Mouse (Mus musculus): ENCODE data around the gene Ssh2.

The Ssh2 gene

DNA sequence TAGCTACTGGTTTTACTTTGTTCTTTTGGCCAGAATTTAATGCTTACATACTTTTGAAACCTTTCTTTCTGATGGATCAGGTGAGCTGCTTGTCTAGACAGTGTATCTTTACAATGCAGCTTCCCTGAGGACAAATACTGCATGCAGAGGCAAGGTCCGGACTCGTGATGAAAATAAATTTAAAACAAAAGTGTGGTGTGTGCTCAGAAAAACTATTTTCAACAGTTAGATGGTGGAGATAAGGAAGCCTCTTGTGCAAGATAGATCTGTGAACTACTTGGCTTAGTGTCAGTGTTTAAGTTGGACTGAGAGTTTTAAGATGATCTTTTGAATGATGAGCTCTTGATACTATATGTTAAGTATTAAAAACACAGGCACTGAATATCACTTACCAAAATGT is 186.4 kb downstream of the Ssh2 start:
- DNase-seq (ENCODE audit: low read depth, low spot score) = no peak

DNA sequence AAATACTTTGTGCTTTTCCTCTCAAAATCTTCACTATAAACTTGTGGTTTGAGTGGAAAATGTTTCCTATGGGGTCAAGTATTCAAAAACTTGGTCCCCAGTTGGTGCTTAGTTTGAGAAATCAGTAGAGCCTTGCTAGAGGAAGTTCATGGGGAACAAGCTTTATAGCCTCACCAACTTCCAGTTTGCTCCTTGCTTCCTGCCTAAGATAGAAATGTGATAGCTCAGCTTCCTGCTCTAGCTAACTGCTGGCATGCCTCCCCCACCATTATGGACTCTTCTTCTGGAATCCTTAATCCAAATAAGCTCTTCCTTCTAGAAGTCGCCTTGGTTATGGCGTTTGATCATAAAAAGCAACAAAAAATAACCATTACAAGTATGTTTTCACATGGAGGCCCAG is 190.2 kb downstream of the Ssh2 start:
- no peak for DNase-seq (ENCODE audit: low read depth, low spot score)

DNA sequence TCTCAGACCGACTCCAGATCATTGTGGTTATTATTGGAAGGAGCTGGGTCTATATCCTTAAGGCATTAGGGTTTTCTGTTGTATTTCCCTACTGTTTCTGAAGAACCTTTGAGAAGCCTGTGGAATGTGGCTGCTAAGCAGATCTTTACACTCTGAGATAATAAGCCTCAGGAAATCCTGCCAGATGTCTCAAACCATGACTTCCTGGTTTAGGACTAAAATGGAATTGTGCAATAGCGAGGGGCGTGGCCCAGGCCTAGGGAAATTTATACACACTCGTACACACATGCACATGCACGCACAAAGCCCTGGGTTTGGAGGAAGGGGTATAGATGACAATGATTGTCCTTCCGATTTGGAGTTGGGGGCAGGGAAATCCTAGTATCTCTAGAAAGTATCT is 193.8 kb downstream of the Ssh2 start:
- DNase-seq (ENCODE audit: low read depth, low spot score) = no peak

DNA sequence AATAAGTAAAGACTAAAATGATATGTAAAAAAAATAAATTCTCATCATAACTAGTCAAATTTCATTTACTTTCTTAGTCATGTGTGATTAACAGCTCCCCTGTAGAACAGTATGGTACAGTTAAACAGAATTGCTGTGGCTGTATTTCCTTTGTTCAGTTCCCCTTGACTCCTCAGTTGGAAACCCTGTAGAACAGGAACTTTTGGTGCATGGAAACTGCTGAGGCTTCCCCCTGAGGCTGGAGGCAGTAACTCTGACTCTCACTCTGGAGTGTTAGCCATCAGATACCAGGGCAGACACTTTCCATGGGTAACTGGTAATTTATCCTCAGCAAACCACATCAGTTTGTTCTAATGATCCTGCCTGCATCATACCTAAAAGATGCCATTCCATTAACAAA is 195.2 kb downstream of the Ssh2 start:
- no peak for DNase-seq (ENCODE audit: low read depth, low spot score)

DNA sequence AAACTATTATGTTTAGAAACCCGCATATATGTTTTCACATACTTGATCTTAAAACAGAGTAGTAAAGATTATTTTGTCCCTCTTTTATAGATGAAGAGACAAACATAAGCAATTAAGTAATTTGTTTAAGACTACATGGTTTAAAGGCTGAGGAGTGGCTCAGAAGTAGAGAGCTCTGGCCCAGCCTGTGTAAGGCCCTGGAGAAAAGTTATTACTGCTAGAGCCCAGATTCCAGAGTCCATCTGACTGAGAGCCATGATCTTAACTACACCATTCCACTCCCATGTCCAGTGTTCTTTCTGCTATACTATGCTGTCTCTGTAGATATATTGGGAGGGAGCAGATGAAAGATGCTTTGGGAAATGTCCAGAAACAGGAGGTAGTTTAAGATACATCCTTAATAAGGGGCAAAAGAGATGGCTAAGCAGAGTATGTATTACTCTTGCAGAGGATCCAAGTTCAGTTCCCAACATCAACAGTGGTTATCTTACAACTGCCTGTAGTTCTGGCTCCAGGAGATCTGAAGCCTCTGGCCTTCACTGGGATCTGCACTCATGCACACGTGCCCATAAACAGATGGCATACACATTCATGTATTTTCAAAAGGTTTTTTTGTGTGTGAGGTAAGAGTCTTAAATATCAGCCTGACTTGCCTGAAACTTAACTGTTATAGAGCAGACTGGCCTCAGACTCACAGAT is 198.2 kb downstream of the Ssh2 start:
- no peak for DNase-seq (ENCODE audit: low read depth, low spot score)

DNA sequence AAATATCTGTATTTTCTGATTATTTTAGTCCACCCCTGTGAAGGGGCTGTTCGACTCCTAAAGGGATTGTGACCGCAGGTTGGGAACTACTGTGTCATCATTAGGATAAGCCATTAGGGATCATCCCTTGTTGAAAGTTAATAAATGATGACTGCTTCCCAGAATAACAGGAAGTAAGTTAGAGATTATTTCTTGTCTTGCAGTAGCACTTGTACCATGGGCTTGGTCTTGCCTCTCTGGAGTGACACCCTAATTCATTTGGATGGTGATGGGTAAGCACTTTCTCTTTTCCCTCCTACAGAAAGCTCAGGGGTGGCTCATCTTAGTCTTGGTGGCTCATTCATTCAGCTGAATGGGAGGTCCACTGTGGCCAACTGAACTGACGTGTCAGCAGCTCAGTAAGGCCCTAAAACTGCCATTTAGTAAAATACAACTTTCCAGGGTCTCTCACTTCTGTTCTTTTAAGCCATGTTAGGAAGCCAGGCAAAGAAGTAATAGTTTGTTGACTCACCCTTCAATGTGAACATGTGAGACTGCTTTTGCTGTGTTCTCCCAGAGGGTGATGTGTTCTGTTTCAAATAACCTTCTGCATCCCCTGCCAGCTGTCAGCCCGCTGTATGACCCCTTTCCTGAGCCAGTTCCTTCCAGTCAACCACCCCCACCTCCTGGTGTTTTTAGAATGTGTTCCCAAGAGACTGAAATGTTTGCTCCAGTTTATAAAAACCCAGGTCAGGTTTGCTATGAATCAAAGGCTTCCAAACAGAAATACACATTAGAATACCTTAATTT is 200.3 kb downstream of the Ssh2 start:
- no peak for DNase-seq (ENCODE audit: low read depth, low spot score)

DNA sequence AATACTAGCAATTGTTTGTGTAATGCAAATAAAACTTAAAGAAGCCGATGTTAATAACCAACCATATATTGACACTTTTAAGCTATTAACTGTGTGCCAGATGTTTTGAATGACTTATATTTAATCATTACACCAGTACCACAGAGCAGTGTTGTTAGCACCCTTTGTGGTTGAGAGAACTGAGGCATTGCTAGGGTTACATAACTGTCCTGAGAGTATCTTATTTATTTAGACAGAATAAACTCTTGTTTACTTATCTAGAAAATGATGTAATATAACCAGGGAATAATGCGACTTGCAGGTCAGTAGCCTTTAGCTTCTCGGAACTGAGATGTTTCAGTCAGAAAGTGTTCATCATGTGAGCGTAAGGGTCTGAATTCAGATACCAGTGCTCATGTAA is 201.9 kb downstream of the Ssh2 start:
- DNase-seq (ENCODE audit: low read depth, low spot score) = no peak

DNA sequence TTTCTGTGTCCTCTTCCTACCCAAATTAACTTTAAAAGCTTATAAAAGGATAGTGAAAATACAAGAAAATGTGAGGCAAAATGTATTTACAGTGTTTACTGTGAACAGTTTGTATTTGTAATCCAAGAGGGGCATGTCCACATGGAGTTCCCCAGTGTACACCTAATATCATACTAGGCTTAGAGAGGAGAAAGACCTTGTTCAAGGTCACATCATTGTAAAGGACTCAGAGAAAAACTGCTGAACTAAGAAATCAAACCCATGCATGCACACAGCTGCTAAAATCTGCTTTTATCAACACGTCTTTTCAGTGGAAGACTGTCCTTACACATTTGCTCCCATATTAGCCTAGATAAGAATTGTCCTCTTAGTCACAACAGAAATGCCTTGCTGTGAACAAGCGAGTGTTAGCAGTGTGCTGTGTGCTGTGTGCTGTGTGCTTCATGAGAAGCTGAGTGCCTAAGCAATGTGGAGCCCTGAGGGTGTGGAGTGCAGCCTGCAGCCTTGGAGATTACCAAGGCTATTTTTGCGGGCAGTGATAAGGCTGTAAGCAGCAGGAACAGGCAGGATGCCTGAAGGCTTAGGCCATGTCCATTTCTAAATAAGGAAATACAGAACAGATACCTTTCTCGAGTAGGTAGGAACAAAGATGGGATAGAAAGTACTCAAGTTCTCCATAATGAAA is 207.2 kb downstream of the Ssh2 start:
- DNase-seq (ENCODE audit: low read depth, low spot score) = no peak

DNA sequence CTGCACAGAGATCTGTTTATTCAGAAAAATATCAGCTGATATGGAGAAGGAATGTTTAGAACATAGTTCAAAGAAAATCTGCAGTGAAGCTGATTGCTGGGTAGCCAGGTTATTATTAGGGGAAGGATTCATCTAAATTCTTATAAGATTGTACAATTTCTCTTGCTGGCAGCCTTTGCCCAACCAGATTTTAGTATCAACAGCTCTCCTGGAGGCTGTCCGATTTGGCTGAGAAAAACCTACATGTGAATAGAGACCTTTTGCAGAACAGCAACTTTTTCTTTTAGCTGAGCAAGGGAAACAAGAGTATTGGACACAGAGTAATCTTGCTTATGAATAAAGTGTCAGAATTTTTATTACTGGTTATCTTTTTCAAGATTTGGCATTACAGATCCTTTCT is 212.4 kb downstream of the Ssh2 start:
- no peak for DNase-seq (ENCODE audit: low read depth, low spot score)

DNA sequence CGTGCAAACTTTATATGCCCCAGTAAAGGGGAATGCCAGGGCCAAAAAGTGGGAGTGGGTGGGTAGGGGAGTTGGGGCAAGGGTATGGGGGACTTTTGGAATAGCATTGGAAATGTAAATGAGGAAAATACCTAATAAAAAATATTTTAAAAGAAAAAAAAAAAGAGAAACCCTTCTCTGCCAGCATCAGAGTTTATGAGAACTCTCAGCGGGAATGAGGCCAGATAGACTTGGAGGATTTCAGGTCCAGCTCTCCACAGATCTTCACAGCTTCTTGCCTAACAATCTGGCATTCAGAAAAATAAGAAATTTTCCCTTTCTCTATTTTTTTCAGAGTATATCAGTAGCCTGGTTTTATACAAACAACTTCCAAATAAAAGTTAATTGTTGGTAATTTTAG is 220.9 kb downstream of the Ssh2 start:
- no peak for DNase-seq (ENCODE audit: low read depth, low spot score)

DNA sequence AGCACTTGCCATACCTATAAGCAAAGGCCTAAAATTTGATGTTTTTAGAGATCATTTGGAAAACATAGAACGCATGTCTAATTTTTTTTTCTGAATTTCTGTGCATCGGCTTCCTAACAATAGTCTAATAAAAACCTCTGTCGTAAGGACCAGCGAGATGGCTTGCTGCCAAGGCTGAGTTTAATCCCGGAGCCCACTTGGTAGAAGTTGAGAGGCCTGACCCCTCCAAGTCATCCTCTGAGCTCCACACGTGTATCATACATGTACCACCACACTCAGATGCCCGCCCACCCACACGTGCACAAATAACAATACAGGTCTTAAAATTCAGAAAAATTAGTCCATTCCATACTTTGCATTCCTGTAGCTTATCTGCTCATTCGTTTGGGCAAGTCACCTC is 224.0 kb downstream of the Ssh2 start:
- DNase-seq (ENCODE audit: low read depth, low spot score) = no peak

DNA sequence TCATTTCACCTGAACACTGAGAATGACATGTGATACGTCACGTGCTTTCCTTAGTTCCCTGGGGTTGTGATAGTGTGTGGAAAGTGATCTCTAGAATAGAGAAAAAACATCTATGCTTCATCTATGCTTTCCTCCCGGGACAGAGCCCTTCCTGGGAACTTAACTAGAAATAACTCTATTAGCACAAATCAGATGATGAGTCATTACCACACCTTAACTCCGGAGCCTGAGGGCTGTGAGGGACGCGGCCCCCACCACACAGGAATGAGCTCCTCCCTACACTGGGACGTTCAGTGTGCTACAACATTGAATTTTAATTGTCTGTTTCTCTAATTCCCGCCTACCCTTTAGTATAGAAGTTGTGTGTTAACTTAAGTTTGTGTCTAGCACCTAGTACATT is 224.9 kb downstream of the Ssh2 start:
- DNase-seq (ENCODE audit: low read depth, low spot score) = no peak

DNA sequence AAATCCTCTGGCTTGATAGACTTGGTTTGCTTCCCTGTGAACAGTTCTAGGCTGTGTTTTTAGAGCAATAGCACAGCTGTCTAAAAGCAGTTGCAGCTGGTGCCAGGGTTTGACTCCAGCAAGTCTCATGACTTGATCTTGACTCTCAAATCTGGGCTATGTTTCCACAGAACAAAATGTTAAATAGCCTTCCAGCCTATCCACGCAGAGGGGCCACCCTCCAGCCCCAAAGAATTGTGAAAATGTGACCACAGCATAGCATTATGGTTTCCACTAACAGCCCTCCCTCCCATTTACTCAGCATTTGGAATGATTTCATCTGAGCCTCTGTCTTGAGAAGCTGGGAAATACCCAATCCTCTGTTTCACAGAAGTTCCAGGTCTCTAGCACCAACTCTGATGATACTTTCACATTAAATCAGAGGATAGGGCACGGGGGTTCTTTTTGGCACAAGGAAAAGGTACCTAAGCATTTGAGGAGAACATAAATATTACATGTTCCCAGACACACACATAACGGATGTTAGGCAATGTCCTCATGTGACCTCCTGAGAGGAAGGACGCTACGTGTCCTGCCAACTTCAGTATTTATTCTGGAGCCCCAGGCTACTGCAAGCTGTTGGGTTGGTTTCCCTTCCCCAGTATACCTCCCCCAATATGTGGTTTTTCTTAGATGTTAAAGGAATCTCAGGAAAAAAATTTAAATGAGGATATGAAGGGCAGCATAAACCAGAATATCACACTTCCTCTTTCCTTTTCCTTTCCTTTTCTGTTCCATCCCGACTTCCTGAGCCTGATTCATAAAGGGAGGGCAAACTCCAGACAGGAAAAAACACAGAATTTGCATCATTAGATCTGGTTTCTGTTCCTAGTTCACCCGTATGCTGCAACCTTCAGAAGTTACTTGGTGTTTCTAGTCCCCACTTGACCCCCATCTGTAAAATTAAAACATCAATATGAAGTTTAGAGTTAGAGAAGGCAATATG is 226.4 kb downstream of the Ssh2 start:
- peak; percentile 53 for DNase-seq (ENCODE audit: low read depth, low spot score)

DNA sequence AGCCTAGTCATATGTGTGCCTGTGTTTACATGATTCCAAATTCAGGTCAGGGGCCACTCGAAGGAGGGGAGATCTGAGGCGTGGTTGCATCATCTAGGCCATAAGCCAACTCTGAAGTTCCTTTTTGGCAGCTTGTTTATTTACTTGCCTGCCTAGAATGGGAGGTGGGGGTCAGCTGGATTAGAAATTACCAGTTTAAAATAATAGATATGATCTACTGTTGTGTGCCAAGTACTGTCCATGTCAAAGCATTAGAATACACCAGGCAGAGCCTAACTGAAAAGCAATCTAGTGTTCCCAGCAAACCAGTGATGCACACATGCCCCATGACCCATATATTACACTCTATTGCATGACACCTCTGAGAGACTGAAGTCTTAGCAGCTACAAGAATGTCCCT is 228.9 kb downstream of the Ssh2 start:
- no peak for DNase-seq (ENCODE audit: low read depth, low spot score)

DNA sequence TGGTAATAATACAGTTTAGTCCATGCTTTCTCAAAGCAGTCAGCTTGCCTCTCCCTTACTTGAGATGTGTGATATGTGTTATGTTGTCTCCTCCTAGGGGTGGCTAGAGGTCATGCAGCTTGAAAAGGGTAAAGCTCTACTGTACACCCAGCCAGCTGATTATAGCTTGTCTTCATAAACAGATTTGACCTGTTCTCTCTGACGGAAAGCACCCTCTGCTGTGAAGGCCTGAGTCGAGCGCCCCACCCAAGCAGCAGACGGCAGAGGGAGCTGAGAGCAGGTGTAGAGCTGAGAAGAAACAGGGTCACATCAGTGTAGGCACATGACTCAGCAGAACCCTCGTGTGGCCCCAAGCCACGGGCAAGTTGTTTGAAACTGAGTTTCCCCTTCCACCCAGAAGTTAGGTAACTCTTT is 230.5 kb downstream of the Ssh2 start:
- peak; percentile 95 for DNase-seq (ENCODE audit: low read depth, low spot score)

DNA sequence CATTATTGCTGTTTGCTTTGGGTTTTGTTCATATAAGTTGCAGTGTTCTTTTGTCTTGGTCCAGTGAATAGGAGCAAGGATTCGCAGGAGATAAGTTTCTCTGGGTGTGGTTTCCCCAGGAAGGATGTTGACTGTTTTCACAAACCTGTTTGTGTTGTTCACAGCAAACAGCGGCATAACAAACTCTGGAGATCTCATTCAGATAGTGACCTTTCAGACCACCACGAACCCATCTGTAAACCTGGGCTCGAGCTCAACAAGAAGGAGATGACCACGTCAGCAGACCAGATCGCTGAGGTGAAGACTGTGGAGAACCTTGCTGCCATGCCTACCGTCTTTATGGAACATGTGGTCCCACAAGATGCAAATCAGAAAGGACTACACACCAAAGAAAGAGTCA is 233.1 kb downstream of the Ssh2 start:
- DNase-seq (ENCODE audit: low read depth, low spot score) = no peak

DNA sequence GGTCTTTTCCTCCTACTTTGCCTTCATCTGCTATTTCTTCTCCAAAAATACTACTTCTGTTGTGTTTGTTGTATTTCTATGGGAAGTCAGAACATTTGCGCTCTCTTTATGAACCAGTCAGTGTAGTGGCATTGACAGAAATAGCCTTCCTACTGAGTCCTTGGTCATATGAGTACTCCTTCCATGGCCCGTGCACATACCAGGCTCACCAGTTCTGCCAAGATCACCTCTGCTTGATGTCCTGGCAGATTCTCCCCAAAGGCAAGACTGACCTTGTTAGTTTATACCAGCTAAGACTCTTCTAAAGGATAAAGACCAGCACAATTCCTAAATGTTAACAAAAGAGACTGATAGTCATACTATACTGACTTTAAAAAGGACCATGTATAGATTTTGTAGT is 235.6 kb downstream of the Ssh2 start:
- no peak for DNase-seq (ENCODE audit: low read depth, low spot score)

DNA sequence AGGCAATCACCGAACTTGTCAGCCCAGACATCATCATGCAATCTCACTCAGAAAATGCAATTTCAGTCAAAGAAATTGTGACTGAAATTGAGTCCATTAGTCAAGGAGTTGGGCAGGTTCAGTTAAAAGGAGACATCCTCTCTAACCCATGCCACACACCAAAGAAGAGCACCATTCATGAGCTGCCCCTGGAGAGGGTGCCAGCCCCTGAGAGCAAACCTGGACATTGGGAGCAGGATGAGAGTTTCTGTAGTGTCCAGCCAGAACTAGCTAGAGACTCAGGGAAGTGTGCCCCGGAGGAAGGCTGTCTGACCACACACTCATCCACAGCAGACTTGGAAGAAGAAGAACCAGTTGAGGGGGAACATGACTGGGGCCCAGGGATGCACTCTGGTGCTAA is 237.3 kb downstream of the Ssh2 start:
- no peak for DNase-seq (ENCODE audit: low read depth, low spot score)

DNA sequence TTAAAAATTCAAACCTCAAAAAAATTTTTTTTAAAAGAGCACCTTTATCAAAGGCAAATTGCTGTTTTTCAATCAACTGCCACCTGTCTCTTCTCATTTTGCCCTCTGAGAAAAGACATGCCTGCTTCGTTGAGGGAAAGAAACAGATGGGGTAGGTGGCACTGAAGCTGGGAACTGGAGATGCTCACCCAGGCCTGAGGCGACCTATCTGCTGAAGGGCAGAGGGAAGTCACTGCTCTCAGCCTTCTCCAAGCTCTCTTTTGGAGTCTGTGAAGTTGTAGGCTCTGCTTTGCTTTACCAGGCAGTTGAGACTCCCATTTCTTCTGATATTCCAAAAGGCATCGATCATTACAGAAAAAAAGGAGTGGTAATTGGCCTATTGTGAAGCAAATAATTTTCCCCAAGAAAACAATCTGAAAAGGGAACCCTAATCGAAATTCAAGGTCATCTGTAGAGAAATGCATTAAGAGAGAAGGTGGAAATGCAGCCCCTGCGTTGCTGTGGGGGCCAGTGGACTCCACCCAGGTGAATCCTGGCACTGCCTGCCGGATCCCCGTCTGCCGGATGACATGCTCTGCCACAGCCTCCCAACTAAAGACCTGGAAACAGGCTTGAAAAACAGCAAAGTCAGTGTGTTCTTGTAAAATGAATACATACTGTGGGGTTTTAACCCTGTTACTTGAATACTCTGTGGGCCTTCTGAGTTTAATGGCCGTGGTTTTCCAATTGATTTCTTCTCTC is 239.9 kb downstream of the Ssh2 start:
- DNase-seq (ENCODE audit: low read depth, low spot score) = no peak

DNA sequence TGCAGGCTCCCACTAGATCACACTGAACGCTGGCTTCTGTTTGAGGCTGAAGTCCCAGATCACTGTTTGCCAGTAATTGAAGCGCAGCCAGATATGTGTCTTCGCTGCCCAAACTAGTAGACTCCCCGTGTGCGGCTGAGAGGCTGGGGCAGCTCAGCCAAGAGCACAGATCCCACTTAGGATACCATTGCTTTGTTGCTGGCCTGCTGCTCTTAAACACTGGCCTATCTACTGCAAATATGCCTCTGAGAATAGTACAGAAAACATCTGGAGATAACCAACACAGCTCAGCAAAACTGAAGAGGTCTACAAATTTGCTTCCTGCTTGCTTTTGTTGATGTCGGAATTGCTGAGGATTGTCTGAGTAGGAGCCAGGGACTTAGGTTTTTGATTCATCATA is 240.8 kb downstream of the Ssh2 start:
- DNase-seq (ENCODE audit: low read depth, low spot score) = peak; percentile 24

DNA sequence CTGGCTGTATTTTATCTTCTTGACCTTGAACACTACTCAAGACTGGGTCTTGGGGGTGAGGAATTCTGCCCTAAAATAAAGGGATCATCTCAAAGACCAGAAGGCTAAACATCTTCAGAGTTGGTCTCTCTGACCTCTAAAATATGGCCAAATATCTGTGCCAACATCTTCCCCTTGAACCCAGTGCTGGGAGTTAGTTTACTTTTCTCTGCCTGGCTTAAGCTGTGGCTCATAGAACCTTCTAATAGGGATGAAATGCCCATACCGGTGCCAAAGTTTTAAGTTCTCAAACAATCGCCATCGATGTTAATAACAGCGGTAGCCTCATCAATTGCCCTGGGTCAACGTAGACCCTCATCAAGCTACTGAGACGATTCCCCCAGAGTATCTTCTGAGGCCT is 245.8 kb downstream of the Ssh2 start:
- DNase-seq (ENCODE audit: low read depth, low spot score) = no peak
